Mouse (Mus musculus) heart, adult 9 months (tissue): Measurements from ENCODE around the gene Vmn2r83.
A peak's percentile ranks its signal among the peaks of the same experiment; 100 is the strongest.
"Not testable (repeated sequence)": the region's sequence is repeated elsewhere in the genome, so short reads cannot be mapped to it uniquely, and the experiment has no call there.

ENCODE experiments used
- DNase-seq, 2 experiments: peaks; one replicate each; pipeline ENCODE4 v3.0.0; 2022; ENCODE audit warnings: low spot score in 2 of 2

Gene Vmn2r83

DNA sequence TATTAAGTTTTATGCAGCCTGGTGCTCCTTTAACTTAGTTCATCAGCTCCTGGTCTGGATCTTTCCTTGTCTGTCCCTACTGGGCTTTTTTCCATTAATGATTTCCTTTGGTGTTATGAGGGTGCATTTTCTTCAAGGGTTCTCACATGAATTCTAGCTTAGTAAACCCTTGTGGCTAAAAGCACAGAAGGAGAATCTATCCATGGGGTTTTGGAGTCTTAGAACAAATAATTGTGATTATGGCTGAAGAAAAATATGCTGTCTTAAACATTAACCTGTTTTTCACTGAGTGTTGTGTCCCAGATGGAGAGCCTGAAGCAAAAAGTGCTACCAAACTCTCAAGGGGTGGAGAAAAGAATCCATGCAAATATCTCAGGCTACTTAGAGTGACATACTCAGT lies at the start of gene Vmn2r83:
TSS of gene Vmn2r83 (plus strand) at position 301 of the 400 bp plus-strand sequence.
- no peak for DNase-seq

DNA sequence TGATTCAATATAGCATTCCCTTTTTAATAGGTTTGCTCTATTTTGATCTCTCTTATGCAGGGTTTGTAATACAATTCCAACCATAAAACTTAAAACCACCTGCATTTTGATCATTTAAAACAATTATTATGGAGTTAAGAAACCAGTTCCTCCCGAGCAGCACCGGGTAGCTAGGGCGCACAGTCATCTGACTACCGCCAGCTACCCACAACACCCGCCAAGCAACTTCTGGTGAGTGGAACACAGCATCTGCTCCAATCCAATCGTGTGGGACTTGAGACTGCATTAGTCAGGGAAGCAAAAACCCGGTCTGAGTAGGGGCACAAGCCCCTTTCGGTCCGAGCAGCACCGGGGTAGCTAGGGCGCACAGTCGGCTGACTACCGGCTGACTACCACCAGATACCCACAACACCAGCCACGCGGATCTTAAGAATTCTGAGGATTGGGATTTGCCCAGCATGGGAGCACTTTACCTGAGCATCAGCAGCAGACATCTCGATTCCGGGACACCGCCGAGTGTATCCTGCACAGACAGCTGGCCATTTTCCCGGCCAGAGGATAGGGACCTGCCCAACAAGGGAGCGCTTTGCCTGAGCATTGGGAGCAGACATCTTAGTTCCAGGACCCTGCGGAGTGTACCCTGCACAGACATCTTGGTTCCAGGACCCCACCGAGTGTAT lies 33.2 kb upstream of the Vmn2r83 start:
- not testable (repeated sequence) for DNase-seq

DNA sequence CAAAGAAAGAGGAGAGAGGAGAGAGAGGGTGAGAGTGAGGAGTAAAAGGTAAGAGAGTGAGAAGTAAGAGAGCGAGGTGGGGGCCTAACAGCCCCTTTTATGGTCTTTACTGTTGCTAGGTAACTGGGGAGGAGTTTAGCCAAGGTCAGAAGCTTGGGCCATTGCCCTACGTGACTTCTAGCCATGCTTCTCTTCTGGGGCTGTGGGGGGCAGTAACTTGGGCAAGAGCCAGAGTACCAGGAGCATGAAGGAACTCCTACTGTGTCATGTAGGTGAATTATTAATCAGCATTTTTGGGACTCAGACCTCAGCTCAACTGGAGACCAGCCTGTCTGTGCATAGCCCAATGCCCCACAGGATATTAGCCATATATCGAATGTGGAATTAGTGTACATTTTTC lies 27.4 kb downstream of the Vmn2r83 start:
- no peak for DNase-seq

DNA sequence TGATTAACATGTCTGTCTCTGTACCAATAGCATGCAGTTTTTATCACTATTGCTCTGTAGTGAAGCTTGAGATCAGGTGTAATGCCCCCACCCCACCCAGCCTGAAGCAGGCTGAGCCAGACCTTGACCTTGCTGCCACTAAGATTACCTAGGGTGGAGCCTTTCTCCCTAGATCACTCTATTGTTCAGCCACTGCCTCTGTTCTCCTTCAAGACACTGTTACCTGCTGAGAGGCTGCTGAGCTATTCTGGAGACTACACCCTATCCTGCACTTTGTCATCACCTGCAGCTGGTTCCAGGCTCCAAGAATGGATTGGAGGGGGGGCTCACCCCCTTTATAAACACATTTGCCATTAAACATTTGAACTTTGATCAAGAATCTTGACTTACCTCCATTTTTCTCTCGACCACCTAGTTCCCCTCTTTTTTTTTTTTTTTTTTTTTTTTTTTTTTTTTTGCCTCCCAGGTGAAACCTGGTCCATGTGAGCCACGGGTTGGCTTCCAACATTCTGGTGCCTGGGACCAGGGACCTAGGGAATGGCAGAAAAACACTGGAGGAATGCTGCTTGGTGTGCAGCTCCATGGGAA lies 28.3 kb downstream of the Vmn2r83 start:
- no peak for DNase-seq

DNA sequence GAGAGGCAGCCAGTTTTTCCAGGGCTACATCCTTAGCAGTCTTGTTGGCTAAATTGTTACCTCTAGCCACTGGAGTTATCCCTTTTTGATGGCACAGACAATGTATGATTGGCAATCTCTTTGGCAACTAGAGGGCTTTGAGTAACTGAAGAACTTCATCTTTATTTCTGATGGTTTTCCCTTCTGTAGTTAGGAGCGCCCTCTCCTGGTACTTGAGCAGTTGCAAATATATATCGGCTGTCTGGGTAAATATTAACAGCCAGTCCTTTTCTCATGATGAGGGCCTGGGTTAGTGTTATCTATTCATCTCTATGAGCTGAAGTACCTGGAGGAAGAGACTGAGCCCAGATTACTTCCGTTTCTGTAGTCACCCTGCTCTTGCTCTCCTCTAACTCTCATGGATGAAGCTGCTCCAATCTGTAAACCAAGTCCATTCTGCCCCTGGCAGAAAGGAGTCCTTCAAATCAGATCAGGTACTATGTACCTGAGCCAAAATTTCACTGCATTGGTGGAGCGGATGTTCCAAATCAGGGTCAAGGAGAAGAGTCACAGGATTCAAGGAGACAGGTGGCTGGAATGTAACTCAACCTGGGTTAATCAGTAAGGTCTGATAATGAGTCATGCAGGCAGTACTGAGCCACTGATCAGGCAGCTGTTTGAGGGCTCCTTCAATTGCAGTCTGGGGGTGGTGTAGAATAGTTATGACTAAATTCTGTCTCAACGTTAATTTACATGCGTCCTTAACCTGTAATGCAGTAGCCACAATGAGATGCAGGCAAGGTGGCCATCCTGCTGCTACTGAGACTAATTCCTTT lies 34.5 kb downstream of the Vmn2r83 start:
- no peak for DNase-seq

DNA sequence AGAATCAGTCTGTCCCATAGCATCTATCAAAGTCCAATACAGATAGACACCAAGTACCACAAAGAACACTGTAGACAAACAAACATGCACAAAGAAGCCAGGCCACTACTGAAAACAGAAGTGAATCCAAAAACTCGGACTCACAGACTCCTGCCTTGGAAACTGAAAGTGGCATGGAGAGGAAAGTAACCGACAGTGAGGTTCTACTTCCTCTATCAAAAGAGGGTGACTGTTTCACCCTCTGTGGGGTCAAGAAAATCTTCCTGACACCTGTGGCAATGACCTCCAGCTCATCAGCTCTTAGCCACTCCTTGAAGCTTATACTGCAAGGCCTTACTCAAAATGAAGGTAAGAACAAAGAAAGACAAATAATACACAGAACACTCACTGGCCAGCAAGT lies 38.2 kb downstream of the Vmn2r83 start:
- DNase-seq, result no peak

DNA sequence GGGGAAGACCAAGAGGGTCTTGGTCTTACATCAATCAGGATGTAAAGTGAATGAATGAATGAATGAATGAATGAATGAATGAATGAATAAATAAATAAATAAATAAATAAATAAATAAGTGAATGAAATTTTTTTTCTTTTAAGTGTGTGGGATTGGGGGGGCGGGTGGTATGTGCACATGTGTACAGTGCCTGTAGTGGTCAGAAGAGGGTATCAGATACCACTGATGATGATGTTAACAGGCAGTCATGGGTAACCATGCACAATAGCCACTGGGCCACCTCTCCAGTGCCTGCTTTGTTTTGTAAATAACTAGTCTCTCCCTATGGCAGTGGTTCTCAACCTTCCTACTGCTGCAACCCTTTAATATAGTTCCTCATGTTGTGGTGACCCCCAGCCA lies 55.9 kb downstream of the Vmn2r83 start:
- DNase-seq, result no peak

DNA sequence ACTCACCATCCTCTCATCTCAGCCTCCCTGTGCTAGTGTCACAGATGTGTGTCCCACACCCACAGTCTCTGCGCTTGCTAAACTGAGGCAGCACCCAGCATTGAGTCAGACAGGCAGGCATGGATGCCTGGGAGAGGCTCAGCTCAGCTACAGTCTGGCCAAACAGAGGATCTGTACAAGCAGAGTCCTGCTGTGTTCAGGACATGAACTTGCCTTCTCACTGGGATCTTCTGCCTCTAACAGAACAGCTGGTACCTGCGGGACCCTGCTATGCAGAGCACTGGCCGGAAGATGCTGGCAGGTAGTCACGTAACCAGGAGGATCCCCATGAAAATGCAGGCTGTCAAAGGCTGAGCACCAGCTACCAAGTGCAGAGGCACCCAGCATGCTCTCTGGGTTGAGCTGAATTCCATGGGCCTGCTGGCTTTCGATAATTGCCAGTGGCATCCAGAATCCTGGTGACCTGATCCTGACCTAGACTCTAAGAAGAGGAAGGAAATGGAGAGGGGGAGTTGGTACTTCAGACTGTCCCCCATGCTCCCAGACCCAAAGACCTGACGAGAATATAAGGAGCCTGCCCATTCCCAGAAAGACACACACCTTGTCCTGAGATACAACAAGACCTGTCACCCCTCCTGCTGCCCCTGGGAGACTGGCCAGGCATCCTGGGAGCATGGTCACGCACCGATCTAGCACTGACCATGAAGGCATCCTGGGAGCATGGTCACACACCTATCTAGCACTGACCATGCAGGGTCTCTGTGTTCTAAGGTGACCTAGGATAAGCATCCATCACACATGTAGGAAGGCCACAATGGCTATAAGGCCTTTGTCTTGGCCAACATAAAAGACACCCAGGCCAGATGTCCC lies 57.2 kb downstream of the Vmn2r83 start:
- no peak for DNase-seq

DNA sequence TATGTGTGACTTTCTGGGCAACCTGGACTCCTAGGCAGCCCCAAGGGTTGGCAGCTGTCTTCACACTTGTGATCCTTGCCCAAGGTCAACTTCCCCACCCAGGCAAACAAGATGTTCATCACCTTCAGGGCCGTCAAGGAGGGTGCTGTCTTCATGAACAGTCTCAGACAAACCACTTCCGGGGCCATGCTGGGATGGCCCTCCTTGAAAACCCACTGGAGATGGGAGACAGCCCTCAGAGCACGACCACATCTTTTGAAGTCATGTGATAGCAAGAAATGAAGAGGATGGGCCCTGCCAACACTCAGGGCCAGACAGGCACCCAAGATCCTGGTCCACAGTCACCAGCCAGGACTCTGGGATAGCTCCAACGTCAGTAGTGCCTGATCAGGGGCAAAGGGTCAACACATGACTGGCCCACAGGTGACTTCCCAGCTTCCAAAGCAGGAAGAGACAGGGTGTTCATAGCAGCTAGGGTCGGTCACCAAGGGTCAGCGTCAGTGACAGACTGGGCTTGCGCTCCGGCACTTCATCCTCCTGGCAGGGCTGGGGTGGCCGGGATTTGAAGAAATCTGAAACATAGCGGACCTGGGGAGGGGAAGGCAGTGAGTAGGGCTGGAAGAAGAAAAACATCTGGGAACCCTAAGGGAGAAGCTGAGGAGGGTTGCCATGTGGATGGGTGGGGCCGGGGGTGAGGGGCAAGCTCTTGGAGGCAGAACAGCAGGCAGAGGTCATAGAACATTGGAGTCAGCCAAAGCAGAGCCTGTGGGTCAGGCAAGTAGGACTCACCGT lies 58.3 kb downstream of the Vmn2r83 start:
- no peak for DNase-seq

DNA sequence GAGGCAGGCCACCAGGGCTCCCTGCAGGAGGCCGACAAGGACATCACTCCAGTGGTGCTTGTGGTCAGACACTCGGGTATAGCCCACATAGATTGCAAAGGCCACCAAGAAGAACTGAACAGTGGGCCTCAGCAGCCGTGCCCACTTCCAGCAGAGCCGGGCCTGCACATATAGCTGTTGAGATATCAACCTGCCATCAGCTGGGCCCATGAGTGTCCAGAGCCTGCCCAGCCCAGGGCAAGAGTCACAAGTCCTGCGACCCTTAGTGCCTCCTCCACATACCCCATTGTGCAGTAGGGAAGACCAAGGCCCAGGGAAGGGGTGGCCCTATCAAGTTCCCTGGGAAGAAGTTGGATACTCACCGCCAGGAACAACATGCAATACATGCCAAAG lies 58.9 kb downstream of the Vmn2r83 start:
- no peak for DNase-seq

DNA sequence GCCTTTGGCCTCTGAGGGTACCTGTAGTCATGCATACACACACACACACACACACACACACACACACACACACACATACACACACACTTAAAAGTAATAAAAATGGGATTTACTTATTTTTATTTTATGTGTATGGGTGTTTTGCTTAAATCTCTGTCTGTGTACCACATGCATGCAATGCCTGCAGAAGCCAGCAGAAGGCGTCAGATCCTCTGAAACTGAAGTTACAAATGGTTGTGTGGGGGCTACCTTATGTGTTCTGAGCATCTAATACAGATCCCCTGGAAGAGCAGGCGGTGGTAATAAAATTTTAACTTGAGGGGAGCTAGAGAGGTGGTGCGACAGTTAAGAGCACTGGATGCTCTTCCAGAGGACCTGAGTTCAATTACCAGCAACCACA lies 59.5 kb downstream of the Vmn2r83 start:
- DNase-seq, result no peak

DNA sequence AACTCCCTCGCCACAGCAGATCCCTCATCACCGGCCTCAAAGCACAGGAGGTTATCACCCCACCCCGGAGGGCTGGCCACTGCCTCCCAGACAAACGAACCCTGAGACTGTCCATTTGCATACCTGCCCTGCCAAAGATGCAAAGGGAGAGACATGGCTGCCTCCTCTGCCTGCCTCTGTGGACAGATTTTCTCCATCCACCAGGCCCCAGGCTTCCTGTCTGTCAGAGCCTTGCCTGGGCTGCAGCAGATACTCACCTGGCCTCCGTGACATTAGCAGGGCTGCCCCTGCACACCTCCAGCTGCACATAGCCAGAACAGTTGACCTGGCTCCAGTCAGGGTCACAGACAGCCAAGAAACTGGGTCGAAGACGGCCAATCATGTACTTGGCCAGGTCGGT lies 61.7 kb downstream of the Vmn2r83 start:
- no peak for DNase-seq

DNA sequence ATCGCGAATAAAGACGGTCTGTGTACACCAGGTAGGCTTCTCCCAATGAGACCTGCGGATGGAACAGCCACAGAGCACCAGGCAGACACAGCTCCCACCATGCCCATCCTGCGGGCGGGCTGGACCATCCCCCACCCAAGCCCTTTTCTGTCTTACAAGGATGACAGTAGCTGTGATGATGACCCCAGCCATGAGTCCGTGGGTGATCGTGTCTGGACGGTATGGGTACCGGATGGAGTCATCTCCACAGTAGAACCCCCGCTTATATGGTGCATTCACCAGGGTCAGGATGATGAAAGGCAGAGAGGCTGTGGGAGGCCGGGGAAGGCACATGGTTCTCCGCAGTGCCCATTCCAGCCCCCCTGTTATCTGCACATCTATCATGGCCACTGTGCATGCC lies 62.2 kb downstream of the Vmn2r83 start:
- no peak for DNase-seq

DNA sequence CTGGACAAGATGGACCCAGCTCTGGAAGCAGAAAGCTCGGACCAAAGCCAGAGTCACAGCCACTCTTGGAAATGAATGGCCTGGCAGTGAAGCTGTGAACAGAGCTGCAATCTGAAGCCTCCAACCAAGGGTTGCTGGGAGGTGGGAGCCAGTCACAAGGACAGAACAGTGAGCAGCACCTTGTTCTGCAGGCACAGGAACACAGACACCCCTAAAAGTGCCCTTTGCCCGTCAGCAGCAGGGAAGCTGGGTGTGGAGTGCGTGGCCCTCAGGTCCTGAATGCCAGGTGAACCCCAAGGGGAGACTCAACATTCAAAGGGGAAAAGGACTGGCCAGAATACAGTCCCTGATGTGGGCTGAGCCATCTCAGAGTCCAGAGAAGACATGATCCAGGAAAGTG lies 63.1 kb downstream of the Vmn2r83 start:
- no peak for DNase-seq

DNA sequence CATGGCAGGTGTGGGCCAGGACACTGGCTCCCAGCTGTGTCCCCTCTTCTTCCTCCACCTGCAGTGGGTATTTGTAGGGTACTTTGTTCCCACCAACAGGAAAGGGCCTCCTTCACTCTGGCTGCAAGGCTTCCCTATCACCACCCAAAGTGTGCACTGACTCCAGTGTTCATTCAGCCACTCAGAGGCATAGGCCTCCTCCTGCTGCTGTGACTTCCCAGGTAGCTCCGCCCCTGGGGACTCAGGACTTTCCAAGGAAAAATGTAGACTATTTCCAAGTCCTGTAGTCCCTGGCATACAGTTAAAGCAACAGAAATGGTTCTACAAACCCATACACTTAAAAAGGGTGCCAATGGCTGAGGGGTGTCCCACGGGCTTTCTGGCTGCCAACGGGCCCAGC lies 64.1 kb downstream of the Vmn2r83 start:
- DNase-seq, result no peak

DNA sequence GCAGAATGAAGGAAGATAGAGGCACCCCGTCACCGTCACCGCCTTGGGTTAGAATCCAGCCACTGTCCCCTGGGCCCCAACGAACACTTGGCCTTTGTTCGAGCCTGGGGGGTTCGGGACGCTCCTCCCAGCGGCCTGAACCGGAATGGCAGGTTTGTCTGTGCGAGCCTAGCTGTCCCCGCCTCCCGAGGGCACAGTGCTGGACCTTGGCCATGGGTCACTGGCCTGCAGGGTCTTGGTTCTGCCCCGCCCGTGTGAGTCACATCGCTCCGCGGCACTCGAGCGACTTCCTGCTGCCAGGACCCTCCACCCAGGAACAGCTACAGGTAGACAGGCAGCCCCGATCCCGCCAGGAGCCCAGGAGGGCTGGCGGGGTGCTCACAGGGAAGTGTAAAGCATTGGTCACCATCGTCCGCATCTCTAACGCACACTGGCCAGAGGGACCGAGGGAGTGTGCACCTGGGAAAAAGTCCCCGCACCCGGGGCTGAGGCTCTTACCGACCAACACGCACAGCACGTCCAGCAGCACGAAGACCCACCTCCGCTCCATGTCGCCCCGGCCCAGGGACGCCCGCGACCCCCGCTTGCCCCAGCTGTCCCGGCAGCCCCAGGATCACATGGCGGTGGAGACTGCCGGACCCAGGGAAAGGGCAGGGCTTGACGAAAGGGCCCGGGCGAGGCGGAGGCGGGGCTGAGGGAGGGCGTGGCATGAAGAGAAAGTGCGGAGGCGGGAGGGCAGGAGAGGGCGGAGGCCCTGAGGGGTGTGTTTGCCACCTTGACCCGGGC lies 64.8 kb downstream of the Vmn2r83 start, which contains the start of gene Plpp2:
TSS of gene Plpp2 (minus strand) at position 671 of the 786 bp plus-strand sequence.
- DNase-seq, result peak; percentile 56 to 59

DNA sequence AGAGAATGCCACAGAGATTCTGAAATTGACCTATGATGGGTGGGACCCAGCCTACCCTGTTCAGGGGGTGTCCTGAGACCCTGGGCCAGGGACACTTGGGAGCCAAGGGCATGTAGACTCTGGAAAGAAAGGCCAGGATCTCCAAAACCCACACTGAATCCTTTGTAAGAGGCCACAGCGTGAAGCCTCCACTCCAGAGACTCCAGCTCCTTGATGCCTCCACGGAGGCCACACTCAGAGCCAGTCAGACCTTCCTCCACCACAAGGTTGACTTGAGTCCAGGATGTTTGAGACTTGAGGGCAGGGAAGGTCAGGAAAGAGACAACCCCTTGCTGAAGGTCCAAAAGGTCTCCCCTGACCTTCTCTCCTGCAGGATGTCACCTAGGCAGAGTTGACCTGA lies 65.9 kb downstream of the Vmn2r83 start:
- DNase-seq, result no peak

DNA sequence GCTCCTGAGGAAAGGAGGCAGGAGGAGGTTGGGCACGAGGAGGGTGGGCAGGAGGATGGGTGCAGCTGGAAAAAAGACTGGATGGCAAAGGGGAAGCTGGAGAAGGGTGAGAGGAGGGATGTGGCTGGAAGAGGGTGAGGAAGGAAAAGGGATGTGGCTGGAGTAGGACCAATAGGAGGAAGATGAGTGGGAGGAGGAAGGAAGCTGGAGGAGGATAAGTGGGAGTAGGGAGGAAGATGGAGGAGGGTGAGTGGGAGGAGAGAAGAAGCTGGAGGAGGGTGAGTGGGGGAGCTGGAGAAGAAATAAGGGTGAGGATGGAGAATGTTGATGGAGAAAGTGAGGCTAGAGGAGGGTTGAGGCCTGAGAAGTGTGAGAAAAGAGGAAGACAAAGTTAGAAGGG lies 66.9 kb downstream of the Vmn2r83 start:
- no peak for DNase-seq

DNA sequence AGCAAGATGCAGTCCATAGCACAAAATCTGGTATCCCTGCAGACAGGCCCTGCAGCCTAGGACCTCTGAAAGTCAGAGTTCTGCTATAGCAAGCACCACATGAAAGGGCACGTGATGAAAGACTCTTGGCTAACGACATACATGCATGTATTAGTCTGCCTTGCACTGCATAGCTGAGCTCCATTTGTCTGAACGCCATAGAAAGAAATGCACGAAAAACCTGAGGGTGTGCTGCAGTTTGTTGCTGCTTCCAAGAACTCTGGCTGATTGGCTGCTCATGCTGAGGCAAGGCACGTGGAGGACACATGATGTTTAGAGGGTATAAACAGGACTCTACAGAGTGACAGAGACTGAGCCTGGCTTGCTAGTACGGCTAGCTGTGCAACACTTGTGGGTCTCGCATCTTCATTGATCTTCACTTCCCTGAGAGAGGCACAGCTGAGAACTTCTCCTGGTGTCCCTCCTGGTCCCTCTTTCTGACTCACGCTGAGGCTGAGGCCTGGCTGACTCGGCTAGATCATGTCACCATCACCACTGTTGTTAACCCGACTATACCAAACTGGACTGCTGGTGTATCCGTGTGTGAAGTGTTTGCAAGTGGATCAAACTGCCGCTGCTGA lies 68.0 kb downstream of the Vmn2r83 start:
- DNase-seq, result no peak

DNA sequence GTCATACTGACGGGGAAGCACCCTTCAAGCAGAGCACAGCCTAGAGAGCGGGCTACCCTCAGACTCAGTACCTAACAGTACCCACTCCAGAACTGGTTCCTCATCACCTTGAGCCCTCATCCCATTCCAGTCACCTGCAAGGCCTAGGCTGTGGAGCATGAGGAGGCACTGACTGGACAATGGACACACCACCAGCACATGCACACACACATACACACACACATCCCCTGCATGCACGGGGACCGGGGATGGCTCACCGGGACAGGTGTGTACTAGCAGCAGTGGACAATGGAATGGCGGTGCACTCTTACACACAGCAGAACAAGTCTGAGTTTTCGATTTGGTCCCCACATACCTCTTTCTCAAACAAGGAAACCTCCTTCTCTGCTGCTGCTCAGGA lies 68.7 kb downstream of the Vmn2r83 start:
- no peak for DNase-seq
